Mouse (Mus musculus): ENCODE measurements at regions not wholly inside any gene's neighbourhood (a gene's known extent, or its start where the extent isn't known, plus 50 kb on each side); places are given as distances from the start of the nearest gene placed in this dataset.

DNA sequence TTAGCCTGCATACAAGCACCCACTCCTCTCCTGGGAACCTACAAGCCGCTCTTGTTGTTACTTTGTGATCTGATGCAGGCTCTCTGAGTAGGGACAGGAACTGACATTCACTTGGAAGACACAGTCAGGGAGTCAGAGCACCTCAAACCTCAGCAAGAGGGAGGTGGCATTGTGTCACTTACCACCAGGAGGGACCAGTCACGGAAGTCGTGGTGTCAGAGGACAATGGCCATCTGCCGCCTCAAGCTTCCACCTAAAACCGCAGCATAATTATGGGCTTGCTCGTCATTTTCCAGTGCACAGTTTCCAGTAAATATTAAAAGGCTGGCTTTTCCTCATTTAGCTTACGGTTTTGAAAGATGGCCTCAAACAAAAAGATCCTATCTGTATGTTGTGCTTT lies 78.1 kb upstream of the Mki67 start:
- DNase-seq (ENCODE audit: low read depth, low spot score) = no peak
- Histone ChIP-seq H3K4me1 (ENCODE audit: control insufficient read depth in 1 of 2, insufficient read depth in 2 of 2, low read length in 2 of 2) (no peaks in the 10 kb centered on the region), H3K4me3 (ENCODE audit: control insufficient read depth in 1 of 2, insufficient read depth in 1 of 2, low read depth in 2 of 2, low read length in 2 of 2) (no peak overlapping the region), H3K9me3 (replicated peaks; ENCODE audit: insufficient read depth, low read length) (no peaks in the 10 kb centered on the region), H3K27ac (ENCODE audit: control insufficient read depth, low read depth, low read length) (no peak overlapping the region), H3K79me2 (ENCODE audit: control insufficient read depth, insufficient read depth, low read length, poor library complexity) (no peaks in the 10 kb centered on the region), H3K9ac (ENCODE audit: control insufficient read depth, low read depth, low read length, poor library complexity, severe bottlenecking) (no peak overlapping the region), H3K36me3 (ENCODE audit: control insufficient read depth in 1 of 2, insufficient read depth in 2 of 2, low read length in 2 of 2) (no peaks in the 10 kb centered on the region), H3K27me3 (ENCODE audit: control insufficient read depth in 1 of 2, insufficient read depth in 2 of 2, low read length in 2 of 2) (no peaks in the 10 kb centered on the region)
- TF ChIP-seq MYC (IDR thresholded peaks at IDR 0.05; ENCODE audit: low read depth, low read length) (no peak), UBTF (IDR thresholded peaks at IDR 0.05; ENCODE audit: borderline replicate concordance, insufficient read depth, low read depth, low read length) (no peak), RCOR1 (IDR thresholded peaks at IDR 0.05; ENCODE audit: low read depth, low read length) (no peak), ZC3H11A (IDR thresholded peaks at IDR 0.05; ENCODE audit: low read depth, low read length) (no peak), RAD21 (IDR thresholded peaks at IDR 0.05; ENCODE audit: low read depth, low read length) (no peak), JUND (IDR thresholded peaks at IDR 0.05; ENCODE audit: low read depth, low read length) (no peak), CTCF (IDR thresholded peaks at IDR 0.05 in 2 of 3, conservative IDR thresholded peaks at IDR 0.05 in 1 of 3; ENCODE audit: control insufficient read depth in 1 of 3, insufficient read depth in 1 of 3, low read depth in 2 of 3, low read length in 3 of 3, poor library complexity in 1 of 3, severe bottlenecking in 1 of 3) (no peak), GATA1 (IDR thresholded peaks at IDR 0.05; ENCODE audit: low read depth, low read length) (no peak), GABPA (IDR thresholded peaks at IDR 0.05; ENCODE audit: low read depth, low read length) (no peak), MYB (IDR thresholded peaks at IDR 0.05; ENCODE audit: low read depth, low read length) (no peak), E2F4 (IDR thresholded peaks at IDR 0.05; ENCODE audit: borderline replicate concordance, low read depth, low read length) (no peak), SMC3 (IDR thresholded peaks at IDR 0.05; ENCODE audit: low read depth, low read length) (no peak), SIN3A (IDR thresholded peaks at IDR 0.05; ENCODE audit: low read length) (no peak), USF2 (IDR thresholded peaks at IDR 0.05; ENCODE audit: borderline replicate concordance in 1 of 2, insufficient read depth in 1 of 2, low read depth in 1 of 2, low read length in 2 of 2) (no peak), KAT2A (conservative IDR thresholded peaks at IDR 0.05; ENCODE audit: low read depth, low read length) (no peak), MAZ (IDR thresholded peaks at IDR 0.05; ENCODE audit: low read depth, low read length) (no peak), POLR2AphosphoS5 (IDR thresholded peaks at IDR 0.05; ENCODE audit: borderline replicate concordance, low read depth, low read length) (no peak), BHLHE40 (IDR thresholded peaks at IDR 0.05; ENCODE audit: borderline replicate concordance, low read depth, low read length) (no peak)

DNA sequence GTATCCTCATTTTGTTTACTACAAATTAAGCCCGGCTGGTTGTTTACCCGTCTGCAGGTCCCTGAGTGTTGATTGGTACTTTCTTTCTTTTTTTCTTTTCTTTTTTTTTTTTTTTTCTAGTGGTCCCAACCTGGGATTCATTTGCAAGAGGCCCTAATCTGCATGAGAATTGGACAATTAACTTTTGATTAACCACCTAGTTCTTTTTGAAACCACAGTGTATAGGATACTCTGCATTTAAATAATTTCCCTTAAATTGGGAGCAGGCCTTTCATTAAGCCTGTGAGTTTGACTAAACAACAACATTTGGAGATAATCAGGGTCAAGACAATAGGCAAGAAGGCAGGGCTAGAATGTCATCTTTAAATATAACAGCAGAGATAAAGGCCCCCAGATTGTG lies 78.5 kb upstream of the Mki67 start:
- Histone ChIP-seq H3K4me1 (ENCODE audit: control insufficient read depth in 1 of 2, insufficient read depth in 2 of 2, low read length in 2 of 2) (no peaks in the 10 kb centered on the region), H3K27me3 (ENCODE audit: control insufficient read depth in 1 of 2, insufficient read depth in 2 of 2, low read length in 2 of 2) (no peaks in the 10 kb centered on the region), H3K36me3 (ENCODE audit: control insufficient read depth in 1 of 2, insufficient read depth in 2 of 2, low read length in 2 of 2) (no peaks in the 10 kb centered on the region), H3K27ac (ENCODE audit: control insufficient read depth, low read depth, low read length) (no peak overlapping the region), H3K9ac (ENCODE audit: control insufficient read depth, low read depth, low read length, poor library complexity, severe bottlenecking) (no peak overlapping the region), H3K79me2 (ENCODE audit: control insufficient read depth, insufficient read depth, low read length, poor library complexity) (no peaks in the 10 kb centered on the region), H3K4me3 (ENCODE audit: control insufficient read depth in 1 of 2, insufficient read depth in 1 of 2, low read depth in 2 of 2, low read length in 2 of 2) (no peak overlapping the region), H3K9me3 (replicated peaks; ENCODE audit: insufficient read depth, low read length) (no peaks in the 10 kb centered on the region)
- no peak for TF ChIP-seq ZKSCAN1 (IDR thresholded peaks at IDR 0.05; ENCODE audit: low read depth, low read length)
- no peak for TF ChIP-seq MAZ (IDR thresholded peaks at IDR 0.05; ENCODE audit: low read depth, low read length)
- TF ChIP-seq POLR2AphosphoS5 (IDR thresholded peaks at IDR 0.05; ENCODE audit: borderline replicate concordance, low read depth, low read length) = no peak
- no peak for TF ChIP-seq E2F4 (IDR thresholded peaks at IDR 0.05; ENCODE audit: borderline replicate concordance, low read depth, low read length)
- no peak for TF ChIP-seq TAL1 (IDR thresholded peaks at IDR 0.05; ENCODE audit: low read length)
- no peak for TF ChIP-seq SMC3 (IDR thresholded peaks at IDR 0.05; ENCODE audit: low read depth, low read length)
- no peak for TF ChIP-seq CHD2 (IDR thresholded peaks at IDR 0.05; ENCODE audit: low read length)
- no peak for TF ChIP-seq RCOR1 (IDR thresholded peaks at IDR 0.05; ENCODE audit: low read depth, low read length)
- no peak for TF ChIP-seq POLR2AphosphoS2 (IDR thresholded peaks at IDR 0.05; ENCODE audit: low read length)
- no peak for TF ChIP-seq ETS1 (IDR thresholded peaks at IDR 0.05; ENCODE audit: low read depth, low read length)
- TF ChIP-seq SIN3A (IDR thresholded peaks at IDR 0.05; ENCODE audit: low read length) = no peak
- no peak for DNase-seq (ENCODE audit: low read depth, low spot score)

Data from MEL (cell line).